Mouse (Mus musculus) B cell, adult 62 days (primary cell): ENCODE measurements around the gene Vps11. TPM values are rescaled to one million over a fixed set of nuclear protein-coding genes. Genes with fewer than 3 reads are reported as not detected.

ENCODE experiments used
- total RNA-seq: library from RNA; stranded (reverse); gene quantifications from 4 replicates; pipeline ENCODE4 v1.2.4, GENCODE M21; 2023

The Vps11 gene
- total RNA-seq = 60.1 to 72.9 TPM (median 69.4 TPM) in 4 replicates

GRCm38 (mm10) chr9:44361190-44361917 lies at the start of gene Vps11:
Vps11 (minus strand) TSS chr9:44361670.

GRCm38 (mm10) chr9:44406906-44407751 lies 45.7 kb upstream of the Vps11 start, which contains the start of the genes Rps25 and Trappc4:
Rps25 (plus strand) TSS chr9:44407139.
Trappc4 (minus strand) TSS chr9:44407600.

GRCm38 (mm10) chr9:44396684-44397411 lies 35.4 kb upstream of the Vps11 start, which contains the start of gene Slc37a4:
Slc37a4 (plus strand) TSS chr9:44396852.

GRCm38 (mm10) chr9:44379054-44379834 lies 17.8 kb upstream of the Vps11 start, which contains the start of gene Hyou1:
Hyou1 (plus strand) TSS chr9:44379490.

GRCm38 (mm10) chr9:44343781-44344421 lies 17.6 kb downstream of the Vps11 start, which contains the start of gene Hmbs:
Hmbs (minus strand) TSS chr9:44344228.

GRCm38 (mm10) chr9:44334396-44335330 lies 26.8 kb downstream of the Vps11 start, which contains the start of gene H2afx:
H2afx (plus strand) TSS chr9:44334694.

GRCm38 (mm10) chr9:44325768-44326370 lies 35.6 kb downstream of the Vps11 start, which contains the start of gene Dpagt1:
Dpagt1 (plus strand) TSS chr9:44326019.

GRCm38 (mm10) chr9:44319887-44320798 lies 41.3 kb downstream of the Vps11 start, which contains the start of gene C2cd2l:
C2cd2l (minus strand) TSS chr9:44320285.

GRCm38 (mm10) chr9:44305466-44306079 lies 55.9 kb downstream of the Vps11 start, which contains the start of gene Hinfp:
Hinfp (minus strand) TSS chr9:44305671.

Other genes with a start within 250 kb of the Vps11 start
- gene Gm49380, start 248.2 kb downstream of the Vps11 start, total RNA-seq = 0.21 TPM in 1 of 4 replicates, not detected in the others
- gene Rnf26, start 248.2 kb downstream of the Vps11 start, total RNA-seq = 17.2 to 23.5 TPM (median 20.6 TPM) in 4 replicates
- gene Mcam, start 227.2 kb downstream of the Vps11 start, total RNA-seq = 0.20 to 0.27 TPM (median 0.27 TPM) in 3 of 4 replicates, not detected in the other
- gene Cbl, start 127.6 kb downstream of the Vps11 start, total RNA-seq = 133 to 146 TPM (median 140 TPM) in 4 replicates
- not detected in 4 replicates for gene Ccdc153, start 121.0 kb downstream of the Vps11 start, total RNA-seq
- gene Pdzd3, start 110.2 kb downstream of the Vps11 start, total RNA-seq = not detected in 4 replicates
- gene Nlrx1, start 93.1 kb downstream of the Vps11 start, total RNA-seq = 4.3 to 6.5 TPM (median 6.0 TPM) in 4 replicates
- gene Abcg4, start 73.1 kb downstream of the Vps11 start, total RNA-seq = not detected in 4 replicates
- gene Hinfp, start 56.0 kb downstream of the Vps11 start, total RNA-seq = 52.6 to 65.7 TPM (median 58.7 TPM) in 4 replicates
- 17.0 to 21.3 TPM (median 20.4 TPM) in 4 replicates for gene C2cd2l, start 41.4 kb downstream of the Vps11 start, total RNA-seq
- gene Dpagt1, start 35.7 kb downstream of the Vps11 start, total RNA-seq = 8.1 to 11.0 TPM (median 9.4 TPM) in 4 replicates
- 34.2 to 44.5 TPM (median 37.9 TPM) in 4 replicates for gene H2afx, start 27.0 kb downstream of the Vps11 start, total RNA-seq
- gene Hmbs, start 17.4 kb downstream of the Vps11 start, total RNA-seq = 14.8 to 18.8 TPM (median 16.7 TPM) in 4 replicates
- gene Hyou1, start 17.8 kb upstream of the Vps11 start, total RNA-seq = 74.5 to 88.3 TPM (median 81.6 TPM) in 4 replicates
- gene Slc37a4, start 35.2 kb upstream of the Vps11 start, total RNA-seq = 16.5 to 19.7 TPM (median 17.7 TPM) in 4 replicates
- gene Rps25, start 45.5 kb upstream of the Vps11 start, total RNA-seq = 2,372 to 2,652 TPM (median 2,528 TPM) in 4 replicates
- gene Trappc4, start 45.9 kb upstream of the Vps11 start, total RNA-seq = 56.6 to 62.6 TPM (median 60.0 TPM) in 4 replicates
- 38.7 to 53.8 TPM (median 40.0 TPM) in 4 replicates for gene Ccdc84, start 56.9 kb upstream of the Vps11 start, total RNA-seq
- gene Foxr1, start 79.5 kb upstream of the Vps11 start, total RNA-seq = not detected in 4 replicates
- gene Upk2, start 93.3 kb upstream of the Vps11 start, total RNA-seq = not detected in 4 replicates
- gene Bcl9l, start 121.2 kb upstream of the Vps11 start, total RNA-seq = 95.6 to 104 TPM (median 102 TPM) in 4 replicates
- gene Cxcr5, start 200.2 kb upstream of the Vps11 start, total RNA-seq = 251 to 279 TPM (median 270 TPM) in 4 replicates
- 298 to 313 TPM (median 307 TPM) in 4 replicates for gene Ddx6, start 243.2 kb upstream of the Vps11 start, total RNA-seq